Mouse (Mus musculus) kidney, postnatal 0 days (tissue): Measurements from ENCODE around the gene Kcnb1. TPM values are rescaled to one million over a fixed set of nuclear protein-coding genes. Genes with fewer than 3 reads are reported as not detected.

Source experiments
- ATAC-seq: fragments of 200-750 bp; cut with Nextera tagmentation; replicated peaks from 2 replicates; pipeline ENCODE4 v1.8.0; 2017; ENCODE audit warnings: low read depth, moderate number of reproducible peaks, moderate TSS enrichment, moderate library complexity; ENCODE audit not compliant: low FRiP score
- DNase-seq: peaks from one replicate; pipeline ENCODE4 v3.0.0-alpha.2; 2016; ENCODE audit warnings: low spot score
- H3K27ac ChIP-seq: fragments of 300-500 bp; sonication (generic); 2 replicates; pipeline ENCODE4 v1.5.1; 2014; ENCODE audit warnings: mild to moderate bottlenecking
- H3K27me3 ChIP-seq: fragments of 300-500 bp; sonication (generic); 2 replicates; pipeline ENCODE4 v1.6.1; 2014; ENCODE audit warnings: low read length, mixed read lengths; ENCODE audit not compliant: insufficient read depth
- H3K36me3 ChIP-seq: fragments of 300-500 bp; sonication (generic); 2 replicates; pipeline ENCODE4 v1.6.1; 2014; ENCODE audit warnings: low read length, mixed read lengths; ENCODE audit not compliant: insufficient read depth
- H3K4me1 ChIP-seq: fragments of 300-500 bp; sonication (generic); replicated peaks from 2 replicates; pipeline ENCODE4 v1.6.1; 2014; ENCODE audit warnings: antibody characterized with exemption, low read length, mixed read lengths; ENCODE audit not compliant: insufficient read depth
- H3K4me2 ChIP-seq: fragments of 300-500 bp; sonication (generic); 2 replicates; pipeline ENCODE4 v1.6.1; 2014; ENCODE audit warnings: mild to moderate bottlenecking, low read length, moderate library complexity, mixed read lengths
- H3K4me3 ChIP-seq: fragments of 300-500 bp; sonication (generic); replicated peaks from 2 replicates; pipeline ENCODE4 v1.5.1; 2014; ENCODE audit warnings: low read depth, low read length
- H3K9ac ChIP-seq: fragments of 300-500 bp; sonication (generic); 2 replicates; pipeline ENCODE4 v1.6.1; 2014; ENCODE audit warnings: low read depth, low read length
- H3K9me3 ChIP-seq: fragments of 300-500 bp; sonication (generic); replicated peaks from 2 replicates; pipeline ENCODE4 v1.6.1; 2016; ENCODE audit warnings: low read length, inconsistent platforms, mixed read lengths
- CTCF ChIP-seq: IDR thresholded peaks from 2 replicates; pipeline ENCODE4 v1.5.1; 2016; ENCODE audit warnings: antibody characterized with exemption, low read depth, mild to moderate bottlenecking, moderate library complexity
- WGBS: fragments of 180-500 bp; shearing (Covaris S2); extraction: QIAGEN DNeasy Blood & Tissue Kit; methylation state at CpG from one replicate; pipeline ENCODE4 v1.1.7; 2014; 5-methylcytosine and 5-hydroxymethylcytosine counted together
- polyA plus RNA-seq: library from polyadenylated mRNA; unstranded; fragments of >200 nt; fragmentation: Nextera tagmentation; extraction: Ambion mirVana; gene quantifications from 2 replicates; pipeline ENCODE4 v1.2.1, GENCODE M21; 2015

The Kcnb1 gene
- polyA plus RNA-seq, 1 experiment from 2014 or later = 1.4 TPM

DNA sequence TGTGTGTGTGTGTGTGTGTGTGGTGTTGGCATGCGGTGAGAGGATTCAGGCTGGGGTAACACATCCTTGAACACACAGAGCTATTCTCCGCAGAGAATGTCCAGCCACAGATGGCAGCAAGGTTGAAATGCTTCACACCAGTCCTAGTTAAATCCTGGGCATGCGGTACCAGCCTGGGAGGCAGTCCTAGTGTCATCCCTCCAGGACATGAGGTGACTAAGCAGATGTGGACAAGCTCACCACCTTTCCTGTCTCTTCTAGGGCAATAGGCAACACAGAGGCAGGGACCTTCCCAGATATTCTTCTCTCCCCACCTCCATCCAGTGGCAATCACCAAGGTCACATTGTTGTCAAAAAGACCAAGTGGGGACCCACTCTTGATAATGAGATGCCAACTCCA is 47.7 kb downstream of the Kcnb1 start:
- TF ChIP-seq CTCF = no peak
- no peaks in the 10 kb centered on the region for H3K27me3 ChIP-seq
- H3K4me3 ChIP-seq = no peak overlapping the region
- H3K27ac ChIP-seq = no peak overlapping the region
- WGBS = 97% methylated on average over 3 of the region's 3 CpGs
- ATAC-seq = no peak
- no peak for DNase-seq
- no peaks in the 10 kb centered on the region for H3K4me1 ChIP-seq
- no peak overlapping the region for H3K4me2 ChIP-seq
- H3K36me3 ChIP-seq = no peaks in the 10 kb centered on the region
- no peak overlapping the region for H3K9ac ChIP-seq
- H3K9me3 ChIP-seq = no peaks in the 10 kb centered on the region

DNA sequence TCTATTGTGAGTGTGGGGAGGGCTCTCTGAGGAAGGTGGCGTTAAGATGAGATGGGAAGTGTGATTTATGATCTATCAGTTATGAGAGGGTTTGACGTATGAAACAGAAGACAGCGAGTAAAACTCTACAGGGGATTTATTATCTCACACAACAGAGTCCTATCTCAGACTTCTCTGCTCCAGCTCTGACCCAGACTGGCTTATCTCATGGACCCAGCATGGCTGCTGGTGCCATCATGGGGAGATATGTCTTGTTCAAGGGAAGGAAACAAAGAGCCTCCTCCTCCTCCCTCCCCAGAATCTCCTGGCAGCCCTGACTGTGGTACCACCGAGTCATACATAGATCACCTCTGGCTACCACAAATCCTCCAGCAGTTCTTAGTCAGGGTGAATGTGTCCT is 48.1 kb downstream of the Kcnb1 start:
- H3K9me3 ChIP-seq = no peaks in the 10 kb centered on the region
- ATAC-seq (no peak), DNase-seq (no peak)
- H3K36me3 ChIP-seq = no peaks in the 10 kb centered on the region
- H3K4me1 ChIP-seq = no peaks in the 10 kb centered on the region
- H3K27me3 ChIP-seq = no peaks in the 10 kb centered on the region
- H3K4me3 ChIP-seq = no peak overlapping the region
- H3K4me2 ChIP-seq = no peak overlapping the region
- H3K9ac ChIP-seq = no peak overlapping the region
- WGBS = 82% methylated on average over 4 of the region's 4 CpGs
- TF ChIP-seq CTCF = no peak
- H3K27ac ChIP-seq = no peak overlapping the region

DNA sequence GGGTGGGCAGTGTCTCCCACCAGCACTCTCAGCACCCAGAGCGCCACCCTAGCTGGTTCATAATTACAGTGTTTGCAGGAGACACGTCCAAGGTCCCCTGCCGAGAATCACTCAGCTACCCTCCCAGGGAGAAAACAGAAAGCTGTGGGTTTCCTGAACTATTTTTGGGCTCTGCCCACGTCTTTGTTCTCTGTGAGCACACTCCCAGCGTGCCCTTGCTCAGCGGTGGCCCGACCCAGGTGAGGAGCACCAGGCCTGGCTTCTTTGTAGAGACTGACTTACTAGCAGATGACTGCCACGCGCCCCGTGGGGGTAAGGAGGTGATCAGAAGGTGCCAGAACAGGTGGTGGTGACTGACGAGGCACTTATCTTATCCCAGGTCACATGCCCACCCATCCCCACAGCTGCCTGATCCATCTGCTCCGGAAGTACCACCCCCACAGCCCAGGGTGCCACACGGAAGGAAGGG is 50.1 kb downstream of the Kcnb1 start:
- 62% methylated on average over 13 of the region's 13 CpGs for WGBS
- Histone ChIP-seq H3K4me2 (no peak overlapping the region), H3K4me1 (no peaks in the 10 kb centered on the region), H3K9me3 (no peaks in the 10 kb centered on the region), H3K36me3 (no peaks in the 10 kb centered on the region), H3K27ac (no peak overlapping the region), H3K9ac (no peak overlapping the region), H3K27me3 (no peaks in the 10 kb centered on the region), H3K4me3 (no peak overlapping the region)
- TF ChIP-seq CTCF = no peak
- no peak for ATAC-seq
- DNase-seq = no peak

DNA sequence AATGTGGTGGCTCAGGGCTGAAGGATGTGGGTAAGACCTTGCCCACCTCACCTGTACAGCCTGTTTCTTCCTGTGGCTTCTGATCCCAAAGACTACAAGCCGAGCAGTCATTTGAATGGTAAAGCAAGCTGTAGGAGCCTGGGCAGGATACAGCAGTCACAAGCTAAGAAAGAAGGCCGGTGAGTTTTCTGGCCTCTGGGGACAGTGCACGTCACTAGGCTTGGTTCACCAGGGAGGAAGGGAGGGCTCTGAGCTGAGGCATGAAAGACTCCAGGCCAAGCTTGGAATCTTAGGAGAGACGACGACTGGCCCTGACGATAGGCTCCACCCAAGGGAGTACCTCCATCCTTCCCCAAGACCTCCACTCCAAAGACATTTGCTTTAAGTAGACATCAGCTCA is 51.3 kb downstream of the Kcnb1 start:
- Histone ChIP-seq H3K4me1 (no peaks in the 10 kb centered on the region), H3K27ac (no peak overlapping the region), H3K4me3 (no peak overlapping the region), H3K9ac (no peak overlapping the region), H3K36me3 (no peaks in the 10 kb centered on the region), H3K9me3 (no peaks in the 10 kb centered on the region), H3K27me3 (no peaks in the 10 kb centered on the region), H3K4me2 (no peak overlapping the region)
- ATAC-seq (no peak), DNase-seq (no peak)
- 58% methylated on average over 6 of the region's 6 CpGs for WGBS
- no peak for TF ChIP-seq CTCF

DNA sequence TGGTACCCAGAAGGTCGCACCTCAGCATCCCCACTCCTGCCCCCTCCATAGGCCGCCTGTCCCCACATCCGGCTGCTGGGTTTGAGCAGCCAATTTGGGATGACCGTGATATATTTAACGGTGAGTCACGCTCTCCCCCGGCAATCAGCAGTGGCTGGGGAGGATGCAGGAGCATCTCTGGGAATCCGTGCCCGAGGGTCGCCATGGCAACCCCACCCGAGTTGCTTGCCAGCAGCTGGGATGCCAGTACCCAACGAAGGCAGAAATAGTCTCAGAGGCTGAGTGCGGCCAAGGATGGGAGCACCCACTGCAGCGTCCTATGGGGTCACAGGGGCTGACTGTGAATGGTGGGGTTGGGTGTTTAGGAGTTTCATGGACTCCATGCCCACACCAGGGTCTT is 53.0 kb downstream of the Kcnb1 start:
- DNase-seq (no peak), ATAC-seq (no peak)
- Histone ChIP-seq H3K4me3 (no peak overlapping the region), H3K9ac (no peak overlapping the region), H3K4me2 (no peak overlapping the region), H3K27ac (no peak overlapping the region), H3K9me3 (no peaks in the 10 kb centered on the region), H3K27me3 (no peaks in the 10 kb centered on the region), H3K4me1 (no peaks in the 10 kb centered on the region), H3K36me3 (no peaks in the 10 kb centered on the region)
- no peak for TF ChIP-seq CTCF
- 72% methylated on average over 14 of the region's 14 CpGs for whole genome bisulfite sequencing

DNA sequence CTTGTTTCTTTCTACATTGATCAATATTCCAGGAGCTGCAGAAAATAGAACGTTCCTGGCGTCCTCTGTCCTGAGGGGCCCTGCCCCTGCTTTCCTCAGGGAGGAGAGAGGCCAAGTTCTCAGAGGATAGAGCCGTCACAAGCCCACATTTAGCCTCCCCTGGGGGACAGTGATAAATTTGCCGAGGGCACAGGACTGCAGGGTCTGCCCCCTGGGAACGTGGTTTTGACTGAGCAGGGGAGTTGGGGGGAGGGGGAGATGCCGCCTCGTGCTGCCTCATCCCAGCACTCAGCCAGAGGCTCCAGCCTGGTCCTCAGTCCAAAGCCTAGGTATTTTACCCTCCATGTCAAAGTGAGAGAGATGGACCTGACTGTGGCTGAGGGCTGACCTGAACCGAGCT is 57.9 kb downstream of the Kcnb1 start:
- Histone ChIP-seq H3K4me2 (no peak overlapping the region), H3K27me3 (no peaks in the 10 kb centered on the region), H3K9me3 (no peaks in the 10 kb centered on the region), H3K4me1 (peaks cover 14% of the 10 kb centered on the region), H3K36me3 (no peaks in the 10 kb centered on the region), H3K4me3 (no peak overlapping the region), H3K9ac (no peak overlapping the region), H3K27ac (no peak overlapping the region)
- DNase-seq (no peak), ATAC-seq (no peak)
- WGBS = 35% methylated on average over 8 of the region's 8 CpGs
- no peak for TF ChIP-seq CTCF

DNA sequence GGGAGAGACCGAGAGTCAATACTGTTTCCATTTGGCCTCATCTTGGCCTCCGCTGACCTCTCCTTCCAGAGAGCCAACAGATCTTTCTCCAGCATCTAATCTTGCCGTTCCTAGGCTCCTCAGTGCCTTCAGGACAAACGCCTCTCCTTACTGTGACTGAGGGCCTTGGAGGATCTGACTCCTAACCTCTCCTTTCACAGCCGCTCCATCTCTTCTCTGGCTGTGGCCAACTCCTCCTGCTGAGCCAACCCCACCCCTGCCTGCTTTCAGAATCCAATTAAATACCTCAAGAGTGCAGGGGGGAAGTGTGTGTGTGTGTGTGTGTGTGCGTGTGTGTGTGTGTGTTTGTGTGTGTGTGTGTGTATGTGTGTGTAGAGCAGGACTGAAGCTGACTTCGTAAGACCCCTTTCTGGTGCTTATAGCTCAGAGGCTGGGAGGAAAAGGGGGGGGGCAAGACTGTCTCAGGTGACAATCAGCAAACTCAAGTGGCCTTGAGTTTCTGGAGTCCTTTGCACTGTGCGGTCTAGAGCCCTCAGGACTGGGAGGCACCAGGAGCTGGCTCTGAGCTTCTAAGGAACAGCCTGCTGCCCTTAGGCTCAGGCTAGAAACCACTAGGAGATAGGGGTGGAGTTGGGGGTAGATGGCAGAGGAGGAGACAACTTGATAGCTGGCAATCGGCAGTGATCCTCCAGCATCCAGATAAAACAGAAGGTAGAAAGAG is 59.7 kb downstream of the Kcnb1 start:
- WGBS = 15% methylated on average over 9 of the region's 9 CpGs
- H3K9ac ChIP-seq = no peak overlapping the region
- H3K4me2 ChIP-seq = peak overlapping the region; percentile 53
- DNase-seq = peak; percentile 84
- peak overlapping the region; percentile 87 for H3K27ac ChIP-seq
- peak; percentile 45; the same call in 1 of the 2 replicates for ATAC-seq
- no peaks in the 10 kb centered on the region for H3K27me3 ChIP-seq
- TF ChIP-seq CTCF = no peak
- no peak overlapping the region for H3K4me3 ChIP-seq
- no peaks in the 10 kb centered on the region for H3K36me3 ChIP-seq
- H3K4me1 ChIP-seq = peaks cover 14% of the 10 kb centered on the region
- H3K9me3 ChIP-seq = no peaks in the 10 kb centered on the region
